Mouse (Mus musculus) intestine, embryonic 16.5 days (tissue): Measurements from ENCODE around the gene Arl4d. TPM values are rescaled to one million over a fixed set of nuclear protein-coding genes. Genes with fewer than 3 reads are reported as not detected.
A peak's percentile ranks its signal among the peaks of the same experiment; 100 is the strongest.
"Not testable (repeated sequence)": the region's sequence is repeated elsewhere in the genome, so short reads cannot be mapped to it uniquely, and the experiment has no call there.

Source experiments
- ATAC-seq: fragments of 200-750 bp; cut with Nextera tagmentation; 2 replicates; pipeline ENCODE4 v1.8.0; 2017; ENCODE audit warnings: moderate TSS enrichment, moderate library complexity
- H3K27ac ChIP-seq: fragments of 300-500 bp; sonication (generic); 2 replicates; pipeline ENCODE4 v1.5.1; 2014; ENCODE audit warnings: mild to moderate bottlenecking, low read length
- H3K27me3 ChIP-seq: fragments of 300-500 bp; sonication (generic); replicated peaks from 2 replicates; pipeline ENCODE4 v1.6.1; 2014; ENCODE audit warnings: low read length, control low read depth, mixed read lengths; ENCODE audit not compliant: control insufficient read depth, insufficient read depth
- H3K36me3 ChIP-seq: fragments of 300-500 bp; sonication (generic); 2 replicates; pipeline ENCODE4 v1.6.1; 2014; ENCODE audit warnings: low read length, control low read depth; ENCODE audit not compliant: control insufficient read depth, insufficient read depth
- H3K4me1 ChIP-seq: fragments of 300-500 bp; sonication (generic); 2 replicates; pipeline ENCODE4 v1.6.1; 2014; ENCODE audit warnings: low read length, control low read depth, mixed read lengths; ENCODE audit not compliant: control insufficient read depth, insufficient read depth
- H3K4me2 ChIP-seq: fragments of 300-500 bp; sonication (generic); 2 replicates; pipeline ENCODE4 v1.6.1; 2014; ENCODE audit warnings: low read depth, low read length, control low read depth
- H3K4me3 ChIP-seq: fragments of 300-500 bp; sonication (generic); 2 replicates; pipeline ENCODE4 v1.5.1; 2014; ENCODE audit warnings: mild to moderate bottlenecking, low read length
- H3K9ac ChIP-seq: fragments of 300-500 bp; sonication (generic); 2 replicates; pipeline ENCODE4 v1.6.1; 2014; ENCODE audit warnings: low read depth, low read length
- H3K9me3 ChIP-seq: fragments of 300-500 bp; sonication (generic); 2 replicates; pipeline ENCODE4 v1.6.1; 2016; ENCODE audit warnings: low read length, control low read depth; ENCODE audit not compliant: control insufficient read depth
- WGBS: fragments of 180-500 bp; shearing (Covaris S2); extraction: QIAGEN DNeasy Blood & Tissue Kit; methylation state at CpG from one replicate; pipeline ENCODE4 v1.1.7; 2014; 5-methylcytosine and 5-hydroxymethylcytosine counted together
- polyA plus RNA-seq: library from polyadenylated mRNA; unstranded; fragments of >200 nt; fragmentation: Nextera tagmentation; extraction: Ambion mirVana; gene quantifications from 2 replicates; pipeline ENCODE4 v1.2.1, GENCODE M21; 2015

The Arl4d gene
- 6.6 and 6.9 TPM in 2 replicates for polyA plus RNA-seq

DNA sequence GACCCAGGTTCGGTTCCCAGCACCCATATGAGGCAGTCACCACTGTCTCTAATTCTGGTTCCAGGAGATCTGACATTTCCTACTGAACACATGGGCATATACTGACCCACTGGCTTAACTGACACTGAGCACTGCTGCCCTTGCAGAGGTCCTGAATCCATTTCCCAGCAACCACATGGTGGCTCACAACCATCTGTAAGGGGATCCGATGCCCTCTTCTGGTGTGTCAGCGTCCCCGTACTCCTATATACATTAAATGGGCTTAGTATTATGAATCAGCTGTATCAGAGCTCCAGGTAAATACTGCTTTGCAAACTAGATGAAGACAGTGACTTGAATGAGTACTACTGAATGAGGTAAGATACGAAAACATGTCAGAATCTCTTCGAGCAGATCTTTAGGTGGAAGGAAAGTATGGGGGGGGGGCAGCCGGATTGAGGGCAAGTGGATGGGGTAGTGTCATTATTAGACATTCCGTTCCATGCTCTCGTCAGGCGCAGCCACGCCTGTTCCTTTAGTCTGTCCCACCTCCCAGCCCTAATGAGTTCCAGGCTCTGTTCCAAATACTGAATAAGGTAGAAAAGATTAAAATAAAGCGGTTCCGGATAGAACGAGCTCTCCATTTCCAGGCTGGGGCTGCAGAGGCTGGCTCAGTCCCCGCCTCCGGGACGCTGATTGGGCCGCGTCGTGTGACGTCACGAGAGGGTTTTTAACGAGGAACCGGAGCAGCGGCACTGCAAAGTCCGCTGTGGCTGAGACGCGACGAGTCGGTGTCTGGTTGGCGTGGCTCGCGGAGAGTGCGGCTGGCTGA lies at the start of gene Arl4d:
Gene Arl4d, plus strand, starts transcription at position 717 of the 811 bp plus-strand sequence.
- H3K9me3 ChIP-seq, result no peaks in the 10 kb centered on the region
- no peaks in the 10 kb centered on the region for H3K36me3 ChIP-seq
- peaks cover 20% of the 10 kb centered on the region for H3K4me1 ChIP-seq
- no peaks in the 10 kb centered on the region for H3K27me3 ChIP-seq
- peak within 1 kb of the TSS; percentile 70 for H3K4me3 ChIP-seq
- ATAC-seq, result peak; percentile 94
- 8% methylated on average over 34 of the region's 34 CpGs for WGBS
- peak within 1 kb of the TSS; percentile 72 for H3K27ac ChIP-seq
- H3K9ac ChIP-seq, result peak within 1 kb of the TSS; percentile 83
- peak within 1 kb of the TSS; percentile 95 for H3K4me2 ChIP-seq

- no peaks in the 10 kb centered on the region for H3K9me3 ChIP-seq
- no peak overlapping the region for H3K9ac ChIP-seq
- no peaks in the 10 kb centered on the region for H3K27me3 ChIP-seq
- H3K27ac ChIP-seq, result no peak overlapping the region
- H3K4me3 ChIP-seq, result no peak overlapping the region
- ATAC-seq, result no peak
- no peak overlapping the region for H3K4me2 ChIP-seq
- 85% methylated on average over 8 of the region's 8 CpGs for WGBS
- H3K36me3 ChIP-seq, result no peaks in the 10 kb centered on the region
- H3K4me1 ChIP-seq, result no peaks in the 10 kb centered on the region
These were observed 49.2 kb upstream of the Arl4d start for GRCm38 (mm10) chr11:101616104-101616503.

DNA sequence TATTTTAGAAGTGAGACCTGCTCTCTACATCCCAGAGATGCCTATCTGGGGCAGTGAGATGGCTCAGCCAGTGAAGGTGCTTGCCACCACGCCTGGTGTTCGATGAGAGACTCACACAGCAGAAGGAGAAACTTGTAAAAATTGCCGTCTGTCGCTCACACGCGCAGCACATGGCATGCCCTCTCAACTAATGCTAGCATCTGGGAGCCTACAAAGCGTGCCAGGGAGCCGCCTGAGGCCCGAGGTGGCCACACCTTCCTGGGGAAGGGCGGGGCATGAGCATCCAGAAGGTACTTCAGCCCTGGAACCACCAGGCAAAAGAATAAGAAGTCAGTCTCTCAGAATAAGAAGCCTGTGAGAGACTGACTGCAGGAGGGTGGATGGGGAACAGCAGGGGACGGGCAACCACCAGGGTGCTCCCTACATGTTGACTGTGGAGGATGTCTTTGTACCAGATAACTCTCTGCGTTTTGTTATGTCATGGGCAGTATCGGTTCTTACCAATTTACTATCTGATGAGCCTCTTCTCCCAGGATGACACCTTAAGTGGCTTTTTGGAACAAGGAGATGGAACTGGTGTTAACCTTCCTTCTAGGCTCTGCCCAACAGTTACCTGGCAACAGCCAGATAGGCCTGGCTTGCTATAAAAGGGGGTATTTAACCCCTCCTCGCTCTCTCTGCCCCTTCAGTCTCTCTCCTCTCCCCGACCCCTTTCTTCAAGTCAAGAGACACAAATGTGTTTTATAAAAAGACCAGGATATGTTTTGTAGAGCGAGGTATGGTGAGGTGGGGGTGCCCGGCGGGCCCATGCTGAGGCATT lies 48.2 kb upstream of the Arl4d start:
- Histone ChIP-seq H3K36me3 (no peaks in the 10 kb centered on the region), H3K27me3 (no peaks in the 10 kb centered on the region), H3K9me3 (no peaks in the 10 kb centered on the region), H3K4me3 (no peak overlapping the region), H3K9ac (no peak overlapping the region), H3K4me2 (no peak overlapping the region), H3K4me1 (no peaks in the 10 kb centered on the region), H3K27ac (no peak overlapping the region)
- no peak for ATAC-seq
- WGBS, result 24% methylated on average over 18 of the region's 18 CpGs

GRCm38 (mm10) chr11:101617849-101618248 lies 47.5 kb upstream of the Arl4d start:
- Histone ChIP-seq H3K9ac (no peak overlapping the region), H3K27me3 (no peaks in the 10 kb centered on the region), H3K4me2 (no peak overlapping the region), H3K27ac (no peak overlapping the region), H3K4me1 (no peaks in the 10 kb centered on the region), H3K9me3 (no peaks in the 10 kb centered on the region), H3K4me3 (no peak overlapping the region), H3K36me3 (no peaks in the 10 kb centered on the region)
- WGBS, result 10% methylated on average over 8 of the region's 8 CpGs
- peak; percentile 72 for ATAC-seq

GRCm38 (mm10) chr11:101618596-101618995 lies 46.7 kb upstream of the Arl4d start:
- Histone ChIP-seq H3K4me2 (no peak overlapping the region), H3K4me1 (no peaks in the 10 kb centered on the region), H3K4me3 (no peak overlapping the region), H3K27ac (no peak overlapping the region), H3K9me3 (no peaks in the 10 kb centered on the region; the same call in 1 of the 2 replicates), H3K9ac (no peak overlapping the region), H3K36me3 (no peaks in the 10 kb centered on the region), H3K27me3 (no peaks in the 10 kb centered on the region)
- no peak for ATAC-seq
- 74% methylated on average over 3 of the region's 3 CpGs for WGBS

- H3K27me3 ChIP-seq, H3K27ac ChIP-seq, H3K9me3 ChIP-seq, H3K4me2 ChIP-seq, H3K4me3 ChIP-seq, ATAC-seq, H3K4me1 ChIP-seq, H3K9ac ChIP-seq, H3K36me3 ChIP-seq: not testable (repeated sequence)
- 83% methylated on average over 11 of the region's 11 CpGs for WGBS
These were observed 45.2 kb upstream of the Arl4d start for GRCm38 (mm10) chr11:101620022-101620655.

DNA sequence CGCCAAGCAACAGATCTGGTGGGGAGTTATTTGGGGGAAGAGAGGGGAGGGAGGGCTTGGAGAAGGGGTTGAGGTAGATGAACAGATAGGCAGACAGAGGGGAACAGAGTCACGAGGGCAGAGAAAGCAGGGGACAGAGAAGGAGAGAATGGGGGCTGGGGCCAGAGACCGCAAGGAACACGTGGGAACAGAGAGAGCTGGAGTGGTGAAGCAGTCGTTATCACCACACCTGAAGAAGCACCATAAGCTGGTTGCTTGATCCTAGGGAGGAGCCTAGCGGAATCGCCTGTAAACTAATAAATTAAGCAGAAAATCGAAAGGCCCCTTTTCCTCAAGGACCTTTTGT lies 38.7 kb upstream of the Arl4d start:
- Histone ChIP-seq H3K4me3 (peak overlapping the region; percentile 45), H3K36me3 (no peaks in the 10 kb centered on the region), H3K9me3 (no peaks in the 10 kb centered on the region; the same call in 1 of the 2 replicates), H3K4me1 (0 out of 2 replicates have a peak, but pooled peaks cover 2% of the 10 kb centered on the region), H3K27ac (peak overlapping the region; percentile 98), H3K27me3 (no peaks in the 10 kb centered on the region), H3K4me2 (peak overlapping the region; percentile 52), H3K9ac (peak overlapping the region; percentile 62)
- 4% methylated on average over 8 of the region's 8 CpGs for WGBS
- peak; percentile 30 for ATAC-seq

DNA sequence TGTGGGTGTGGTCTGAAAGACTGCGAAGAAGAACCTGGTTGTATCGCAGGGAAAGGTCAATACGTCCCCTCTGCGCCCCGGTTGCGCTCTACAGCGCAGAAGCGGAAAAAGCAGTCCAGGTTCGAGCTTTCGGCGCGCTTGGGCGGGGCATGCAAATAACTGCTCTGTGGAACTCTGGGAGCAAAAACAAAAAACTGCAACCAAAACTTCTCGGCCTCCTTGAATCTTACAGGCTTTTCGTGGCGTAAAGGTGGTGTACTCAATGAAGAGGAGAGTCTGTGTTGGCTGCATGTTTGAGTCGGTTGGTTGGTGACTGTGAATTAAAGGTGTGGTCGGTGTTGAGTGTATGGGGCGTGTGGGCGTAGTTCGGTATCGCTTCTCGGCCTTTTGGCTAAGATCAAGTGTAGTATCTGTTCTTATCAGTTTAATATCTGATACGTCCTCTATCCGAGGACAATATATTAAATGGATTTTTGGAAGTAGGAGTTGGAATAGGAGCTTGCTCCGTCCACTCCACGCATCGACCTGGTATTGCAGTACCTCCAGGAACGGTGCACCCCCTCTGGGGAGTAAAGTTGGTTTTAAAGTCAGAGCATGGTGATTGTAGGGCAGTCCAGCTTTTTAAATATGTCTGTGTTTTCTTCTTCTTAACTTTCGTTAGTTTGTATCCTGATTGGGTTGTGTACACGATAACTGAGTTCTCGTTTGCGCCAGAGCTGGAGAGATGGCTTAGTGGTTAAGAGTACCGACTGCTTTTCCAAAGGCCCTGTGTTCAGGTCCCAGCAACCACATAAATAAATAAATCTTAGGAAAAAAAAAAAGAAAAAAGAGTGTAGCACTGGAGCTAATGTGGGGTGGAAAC lies 38.1 kb upstream of the Arl4d start, which contains the start of gene Rdm1:
Gene Rdm1, plus strand, starts transcription at position 201 of the 862 bp plus-strand sequence.
- Histone ChIP-seq H3K36me3 (no peaks in the 10 kb centered on the region), H3K4me1 (0 out of 2 replicates have a peak, but pooled peaks cover 2% of the 10 kb centered on the region), H3K4me3 (peak within 1 kb of the TSS; percentile 70), H3K27ac (peak within 1 kb of the TSS; percentile 100), H3K9me3 (no peaks in the 10 kb centered on the region; the same call in 1 of the 2 replicates), H3K27me3 (no peaks in the 10 kb centered on the region), H3K9ac (peak within 1 kb of the TSS; percentile 95), H3K4me2 (peak within 1 kb of the TSS; percentile 88)
- ATAC-seq, result peak; percentile 95
- under 1% methylated on average over 32 of the region's 34 CpGs for WGBS
